Mouse (Mus musculus) MEL (cell line): ENCODE results near the gene Mpg. TPM values are rescaled to one million over a fixed set of nuclear protein-coding genes. Genes with fewer than 3 reads are reported as not detected.

Experiments used
- DNase-seq: peaks from one replicate; pipeline ENCODE4 v3.0.0; 2011; ENCODE audit warnings: low read depth, low spot score
- H3K27ac ChIP-seq: 2 replicates; pipeline ENCODE4 v1.5.1; 2012; ENCODE audit warnings: low read depth, mild to moderate bottlenecking, control low read depth, low read length, moderate library complexity; ENCODE audit not compliant: control insufficient read depth
- H3K27me3 ChIP-seq, 2 experiments: fragments of 150-350 bp in 1 of 2; sonication (generic) in 1 of 2; 2 replicates each; pipeline ENCODE4 v1.6.1; 2012; ENCODE audit warnings: low read length in 2 of 2, mild to moderate bottlenecking in 2 of 2, improper control_type of control experiment in 1 of 2, moderate library complexity in 1 of 2; ENCODE audit not compliant: insufficient read depth in 2 of 2, control insufficient read depth in 1 of 2
- H3K36me3 ChIP-seq, 2 experiments: 2 replicates each; pipeline ENCODE4 v1.6.1; 2012 to 2014; ENCODE audit warnings: low read length in 2 of 2, improper control_type of control experiment in 1 of 2, inconsistent platforms in 1 of 2, mild to moderate bottlenecking in 1 of 2; ENCODE audit not compliant: insufficient read depth in 2 of 2, control insufficient read depth in 1 of 2
- H3K4me1 ChIP-seq, 2 experiments: fragments of 150-350 bp in 1 of 2; sonication (generic) in 1 of 2; 2 replicates each; pipeline ENCODE4 v1.6.1; 2012; ENCODE audit warnings: low read length in 2 of 2, improper control_type of control experiment in 1 of 2, mild to moderate bottlenecking in 1 of 2; ENCODE audit not compliant: insufficient read depth in 2 of 2, control insufficient read depth in 1 of 2
- H3K4me3 ChIP-seq, 2 experiments: fragments of 150-350 bp in 1 of 2; sonication (generic) in 1 of 2; 2 replicates each; pipeline ENCODE4 v1.5.1; 2012; ENCODE audit warnings: low read depth in 2 of 2, low read length in 2 of 2, mild to moderate bottlenecking in 2 of 2, moderate library complexity in 2 of 2, control low read depth in 1 of 2, improper control_type of control experiment in 1 of 2; ENCODE audit not compliant: control insufficient read depth in 1 of 2, insufficient read depth in 1 of 2
- H3K79me2 ChIP-seq: 2 replicates; pipeline ENCODE4 v1.6.1; 2012; ENCODE audit warnings: mild to moderate bottlenecking, low read length, moderate library complexity; ENCODE audit not compliant: control insufficient read depth, poor library complexity, insufficient read depth
- H3K9ac ChIP-seq: 2 replicates; pipeline ENCODE4 v1.6.1; 2012; ENCODE audit warnings: low read depth, mild to moderate bottlenecking, control low read depth, low read length, moderate library complexity; ENCODE audit not compliant: control insufficient read depth, poor library complexity, severe bottlenecking
- H3K9me3 ChIP-seq: fragments of 150-350 bp; sonication (generic); replicated peaks from 2 replicates; pipeline ENCODE4 v1.6.1; 2012; ENCODE audit warnings: mild to moderate bottlenecking, low read length, improper control_type of control experiment, moderate library complexity; ENCODE audit not compliant: insufficient read depth
- BHLHE40 ChIP-seq: IDR thresholded peaks from 2 replicates; pipeline ENCODE4 v1.6.1; 2012; ENCODE audit warnings: low read depth, mild to moderate bottlenecking, inconsistent platforms, low read length, improper control_type of control experiment, borderline replicate concordance
- CHD1 ChIP-seq: IDR thresholded peaks from 2 replicates; pipeline ENCODE4 v1.6.1; 2012; ENCODE audit warnings: low read depth, mild to moderate bottlenecking, inconsistent platforms, low read length, improper control_type of control experiment
- CHD2 ChIP-seq: IDR thresholded peaks from 2 replicates; pipeline ENCODE4 v1.6.1; 2011; ENCODE audit warnings: low read length, improper control_type of control experiment
- CTCF ChIP-seq, 3 experiments: IDR thresholded peaks in 2 of 3; conservative IDR thresholded peaks in 1 of 3; 2 replicates each; pipeline ENCODE4 v1.5.1; 2011 to 2012; ENCODE audit warnings: low read length in 3 of 3, low read depth in 2 of 3, mild to moderate bottlenecking in 2 of 3, improper control_type of control experiment in 1 of 3, inconsistent platforms in 1 of 3, mixed read lengths in 1 of 3, moderate library complexity in 1 of 3; ENCODE audit not compliant: control insufficient read depth in 1 of 3, insufficient read depth in 1 of 3, poor library complexity in 1 of 3, severe bottlenecking in 1 of 3
- E2F4 ChIP-seq: IDR thresholded peaks from 2 replicates; pipeline ENCODE4 v1.6.1; 2011; ENCODE audit warnings: low read depth, low read length, improper control_type of control experiment, borderline replicate concordance
- ELF1 ChIP-seq: IDR thresholded peaks from 2 replicates; pipeline ENCODE4 v1.6.1; 2014; ENCODE audit warnings: low read depth, mild to moderate bottlenecking, inconsistent platforms, low read length, improper control_type of control experiment, moderate library complexity
- EP300 ChIP-seq, 2 experiments: IDR thresholded peaks; 2 replicates each; pipeline ENCODE4 v1.6.1; 2011; ENCODE audit warnings: improper control_type of control experiment in 2 of 2, low read length in 2 of 2, low read depth in 1 of 2, mild to moderate bottlenecking in 1 of 2
- GABPA ChIP-seq: IDR thresholded peaks from 2 replicates; pipeline ENCODE4 v1.6.1; 2012; ENCODE audit warnings: low read depth, mild to moderate bottlenecking, inconsistent platforms, low read length, improper control_type of control experiment, moderate library complexity
- GATA1 ChIP-seq: IDR thresholded peaks from 2 replicates; pipeline ENCODE4 v1.6.1; 2011; ENCODE audit warnings: low read depth, low read length, improper control_type of control experiment
- KAT2A ChIP-seq: conservative IDR thresholded peaks from 2 replicates; pipeline ENCODE4 v1.6.1; 2012; ENCODE audit warnings: low read depth, low read length, improper control_type of control experiment, inconsistent platforms
- MAX ChIP-seq: IDR thresholded peaks from 2 replicates; pipeline ENCODE4 v1.6.1; 2011; ENCODE audit warnings: low read length, improper control_type of control experiment
- MAZ ChIP-seq: IDR thresholded peaks from 2 replicates; pipeline ENCODE4 v1.6.1; 2012; ENCODE audit warnings: low read depth, mild to moderate bottlenecking, inconsistent platforms, low read length, improper control_type of control experiment
- MEF2A ChIP-seq: IDR thresholded peaks from 2 replicates; pipeline ENCODE4 v1.6.1; 2014; ENCODE audit warnings: low read depth, mild to moderate bottlenecking, inconsistent platforms, low read length, improper control_type of control experiment; ENCODE audit not compliant: poor library complexity, insufficient replicate concordance, severe bottlenecking; ENCODE audit errors: extremely low read depth
- MYC ChIP-seq: IDR thresholded peaks from 2 replicates; pipeline ENCODE4 v1.6.1; 2011; ENCODE audit warnings: low read depth, mild to moderate bottlenecking, low read length, improper control_type of control experiment, moderate library complexity
- NELFE ChIP-seq: IDR thresholded peaks from 2 replicates; pipeline ENCODE4 v1.6.1; 2011; ENCODE audit warnings: low read depth, low read length, improper control_type of control experiment
- POLR2A ChIP-seq, 2 experiments: IDR thresholded peaks; 2 replicates each; pipeline ENCODE4 v1.6.1; 2011 to 2012; ENCODE audit warnings: low read length in 2 of 2, mild to moderate bottlenecking in 2 of 2, control low read depth in 1 of 2, improper control_type of control experiment in 1 of 2, low read depth in 1 of 2, moderate library complexity in 1 of 2; ENCODE audit not compliant: control insufficient read depth in 1 of 2, insufficient read depth in 1 of 2, poor library complexity in 1 of 2
- POLR2AphosphoS2 ChIP-seq: IDR thresholded peaks from 2 replicates; pipeline ENCODE4 v1.6.1; 2011; ENCODE audit warnings: low read length, improper control_type of control experiment
- POLR2AphosphoS5 ChIP-seq: IDR thresholded peaks from 2 replicates; pipeline ENCODE4 v1.6.1; 2012; ENCODE audit warnings: low read depth, borderline replicate concordance, mild to moderate bottlenecking, inconsistent platforms, low read length, moderate library complexity, mixed read lengths
- RAD21 ChIP-seq: IDR thresholded peaks from 2 replicates; pipeline ENCODE4 v1.6.1; 2011; ENCODE audit warnings: mild to moderate bottlenecking, low read depth, low read length, improper control_type of control experiment
- RCOR1 ChIP-seq: IDR thresholded peaks from 2 replicates; pipeline ENCODE4 v1.6.1; 2012; ENCODE audit warnings: low read depth, mild to moderate bottlenecking, inconsistent platforms, low read length, improper control_type of control experiment
- SIN3A ChIP-seq: IDR thresholded peaks from 2 replicates; pipeline ENCODE4 v1.6.1; 2012; ENCODE audit warnings: low read length, improper control_type of control experiment, inconsistent platforms
- SMC3 ChIP-seq: IDR thresholded peaks from 2 replicates; pipeline ENCODE4 v1.6.1; 2011; ENCODE audit warnings: low read depth, low read length, improper control_type of control experiment
- TAL1 ChIP-seq: IDR thresholded peaks from 2 replicates; pipeline ENCODE4 v1.6.1; 2012; ENCODE audit warnings: mild to moderate bottlenecking, inconsistent platforms, low read length, moderate library complexity, mixed read lengths
- TBP ChIP-seq: IDR thresholded peaks from 2 replicates; pipeline ENCODE4 v1.8.0; 2011; ENCODE audit warnings: low read depth, low read length, improper control_type of control experiment
- TCF12 ChIP-seq: IDR thresholded peaks from 2 replicates; pipeline ENCODE4 v1.6.1; 2014; ENCODE audit warnings: low read depth, mild to moderate bottlenecking, inconsistent platforms, low read length, improper control_type of control experiment, moderate library complexity
- UBTF ChIP-seq: IDR thresholded peaks from 2 replicates; pipeline ENCODE4 v1.6.1; 2012; ENCODE audit warnings: low read depth, mild to moderate bottlenecking, inconsistent platforms, low read length, improper control_type of control experiment, moderate library complexity, borderline replicate concordance; ENCODE audit not compliant: insufficient read depth
- USF1 ChIP-seq: IDR thresholded peaks from 2 replicates; pipeline ENCODE4 v1.6.1; 2014; ENCODE audit warnings: low read depth, mild to moderate bottlenecking, inconsistent platforms, low read length, improper control_type of control experiment, moderate library complexity
- ZC3H11A ChIP-seq: IDR thresholded peaks from 2 replicates; pipeline ENCODE4 v1.6.1; 2012; ENCODE audit warnings: low read depth, mild to moderate bottlenecking, inconsistent platforms, low read length, improper control_type of control experiment
- ZKSCAN1 ChIP-seq: IDR thresholded peaks from 2 replicates; pipeline ENCODE4 v1.6.1; 2012; ENCODE audit warnings: low read depth, mild to moderate bottlenecking, inconsistent platforms, low read length, improper control_type of control experiment, moderate library complexity
- ZMIZ1 ChIP-seq: IDR thresholded peaks from 2 replicates; pipeline ENCODE4 v1.6.1; 2012; ENCODE audit warnings: low read depth, mild to moderate bottlenecking, inconsistent platforms, low read length, improper control_type of control experiment, moderate library complexity
- ZNF384 ChIP-seq: IDR thresholded peaks from 2 replicates; pipeline ENCODE4 v1.6.1; 2012; ENCODE audit warnings: low read depth, mild to moderate bottlenecking, inconsistent platforms, low read length, improper control_type of control experiment
- polyA plus RNA-seq, 2 experiments: library from polyadenylated mRNA; stranded (reverse) in 1 of 2; unstranded in 1 of 2; fragments of >175 nt in 1 of 2; fragments of >200 nt in 1 of 2; gene quantifications; 2 replicates each; pipeline versions ENCODE4 v1.2.1 to v1.2.4; 2012; ENCODE audit warnings: low replicate concordance in 2 of 2, low read depth in 1 of 2; ENCODE audit not compliant: insufficient read length in 2 of 2, insufficient read depth in 1 of 2, missing spikeins in 1 of 2
- total RNA-seq: library from RNA; depleted of rRNA; stranded (reverse); fragments of 300-350 nt; gene quantifications from 2 replicates; pipeline ENCODE4 v1.2.3, GENCODE M21; 2012

The Mpg gene
- total and polyA plus RNA-seq, 3 experiments: 42.0 to 43.2 TPM; not detected in 1

- TF ChIP-seq POLR2AphosphoS2: no peak
- TF ChIP-seq MEF2A: no peak
- TF ChIP-seq UBTF: no peak
- TF ChIP-seq RAD21: no peak
- TF ChIP-seq CHD1: peak; percentile 94; the same call in 1 of the 2 replicates
- TF ChIP-seq NELFE: peak; percentile 16; the same call in 1 of the 2 replicates
- no peak for TF ChIP-seq TCF12
- no peak for TF ChIP-seq MAZ
- no peak for TF ChIP-seq TBP
- peak; percentile 46; the same call in 1 of the 2 replicates for TF ChIP-seq SIN3A
- TF ChIP-seq GABPA: no peak
- no peak for TF ChIP-seq MYC
- TF ChIP-seq BHLHE40: no peak
- TF ChIP-seq ZC3H11A: no peak
- TF ChIP-seq POLR2AphosphoS5: no peak
These were observed 24.2 kb upstream of the Mpg start (continued) for GRCm38 (mm10) chr11:32201922-32202685.

GRCm38 (mm10) chr11:32205058-32205873 is 21.0 kb upstream of the Mpg start, which contains the start of gene Snrnp25:
TSS of gene Snrnp25 (plus strand) at chr11:32205415.
- H3K27ac ChIP-seq: peak within 1 kb of the TSS; percentile 66
- H3K79me2 ChIP-seq: peaks cover 7% of the 10 kb centered on the region
- H3K4me1 ChIP-seq: peaks cover 3 to 22% of the 10 kb centered on the region in 2 experiments; a peak in 3 of 4 replicates
- DNase-seq: peak; percentile 100
- peaks cover 0 to 10% of the 10 kb centered on the region in 2 experiments; a peak in 2 of 4 replicates for H3K36me3 ChIP-seq
- H3K9ac ChIP-seq: peak within 1 kb of the TSS; percentile 77
- H3K9me3 ChIP-seq: no peaks in the 10 kb centered on the region
- H3K4me3 ChIP-seq: peak within 1 kb of the TSS; percentile 75 to 80
- no peaks in the 10 kb centered on the region for H3K27me3 ChIP-seq
- TF ChIP-seq KAT2A: no peak; the same call in 1 of the 2 replicates
- TF ChIP-seq GABPA: no peak
- no peak for TF ChIP-seq CHD1
- TF ChIP-seq ELF1: peak; percentile 67; the same call in 1 of the 2 replicates
- no peak; the same call in none of the 2 replicates for TF ChIP-seq TCF12
- TF ChIP-seq POLR2AphosphoS2: peak; percentile 89
- no peak for TF ChIP-seq ZKSCAN1
- peak; percentile 87 for TF ChIP-seq MAX
- TF ChIP-seq GATA1: peak; percentile 85
- TF ChIP-seq POLR2A (IDR thresholded peaks at IDR 0.05; ENCODE audit: control insufficient read depth in 1 of 2, insufficient read depth in 1 of 2, low read depth in 1 of 2, low read length in 2 of 2, poor library complexity in 1 of 2): peak; percentile 95 to 96
- TF ChIP-seq SMC3: 0 out of 2 replicates have a peak, but pooled peaks have one; percentile 20
- no peak for TF ChIP-seq E2F4
- TF ChIP-seq TBP: peak; percentile 83
- peak; percentile 57; the same call in 1 of the 2 replicates for TF ChIP-seq BHLHE40
- no peak for TF ChIP-seq ZNF384
- peak; percentile 76 for TF ChIP-seq CHD2
- TF ChIP-seq MYC: no peak; the same call in 1 of the 2 replicates
- no peak for TF ChIP-seq MEF2A
- no peak; a peak in 1 of 4 replicates for TF ChIP-seq EP300 (IDR thresholded peaks at IDR 0.05; ENCODE audit: low read depth in 1 of 2, low read length in 2 of 2)
- TF ChIP-seq RCOR1: no peak
- TF ChIP-seq NELFE: peak; percentile 90
- peak; percentile 82 for TF ChIP-seq SIN3A
- peak; percentile 96 for TF ChIP-seq ZMIZ1
- peak; percentile 89 for TF ChIP-seq USF1
- no peak for TF ChIP-seq TAL1
- TF ChIP-seq CTCF (IDR thresholded peaks at IDR 0.05 in 2 of 3, conservative IDR thresholded peaks at IDR 0.05 in 1 of 3; ENCODE audit: control insufficient read depth in 1 of 3, insufficient read depth in 1 of 3, low read depth in 2 of 3, low read length in 3 of 3, poor library complexity in 1 of 3, severe bottlenecking in 1 of 3): peak; percentile 28 to 54 (median 44); a peak in 4 of 6 replicates
